Mouse (Mus musculus) adrenal gland, adult 2 months (tissue): ENCODE measurements around the gene Hils1. TPM values are rescaled to one million over a fixed set of nuclear protein-coding genes. Genes with fewer than 3 reads are reported as not detected.
"Not testable (repeated sequence)": the region's sequence is repeated elsewhere in the genome, so short reads cannot be mapped to it uniquely, and the experiment has no call there.

Source experiments
- DNase-seq: peaks from one replicate; pipeline ENCODE4 v3.0.0; 2021
- polyA plus RNA-seq: library from polyadenylated mRNA; depleted of rRNA; stranded (reverse); fragments of >200 nt; gene quantifications from 2 replicates; pipeline ENCODE4 v1.2.3, GENCODE M21; 2012
- total RNA-seq, 2 experiments: library from RNA; stranded (reverse); gene quantifications; 2 replicates each; pipeline ENCODE4 v1.2.3; 2021

Gene Hils1
- total and polyA plus RNA-seq, 3 experiments: not detected

DNA sequence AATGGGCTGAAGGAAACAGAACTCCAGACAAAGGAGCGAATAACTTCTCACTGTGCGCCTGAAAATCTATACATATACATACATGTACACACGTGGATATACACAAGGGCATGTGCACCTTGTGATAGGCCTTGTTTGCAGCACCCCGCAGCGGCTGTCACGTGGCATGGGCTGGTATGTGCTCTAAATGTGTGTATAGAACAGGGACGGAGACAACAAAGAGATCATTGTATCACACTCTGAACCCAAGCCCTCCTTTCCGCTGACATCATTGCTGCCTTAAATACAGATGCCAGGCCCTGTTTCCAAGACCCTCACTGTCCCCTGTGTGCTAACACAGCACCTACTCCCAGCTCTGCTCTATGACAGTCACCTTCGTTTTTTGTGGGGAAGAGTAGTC is 12.3 kb upstream of the Hils1 start:
- DNase-seq: no peak

DNA sequence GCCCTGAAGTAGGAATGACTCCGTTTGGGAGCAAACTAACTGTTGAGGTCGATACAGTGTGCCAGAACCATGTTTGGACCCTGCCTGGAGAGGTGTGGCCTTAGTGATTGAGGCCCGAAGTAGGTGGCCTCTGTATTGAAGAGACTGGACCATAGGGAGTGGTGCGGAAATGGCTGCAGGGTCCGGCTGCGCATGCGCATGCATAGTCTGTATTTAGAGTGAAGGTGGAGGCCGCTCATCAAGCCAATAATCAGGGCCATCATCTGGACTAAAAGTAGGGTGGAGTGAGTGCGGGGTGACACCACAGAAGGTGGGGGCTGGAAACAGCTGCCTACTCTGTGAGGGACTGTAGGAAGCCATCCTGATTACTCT is 9.7 kb upstream of the Hils1 start:
- DNase-seq: no peak

DNA sequence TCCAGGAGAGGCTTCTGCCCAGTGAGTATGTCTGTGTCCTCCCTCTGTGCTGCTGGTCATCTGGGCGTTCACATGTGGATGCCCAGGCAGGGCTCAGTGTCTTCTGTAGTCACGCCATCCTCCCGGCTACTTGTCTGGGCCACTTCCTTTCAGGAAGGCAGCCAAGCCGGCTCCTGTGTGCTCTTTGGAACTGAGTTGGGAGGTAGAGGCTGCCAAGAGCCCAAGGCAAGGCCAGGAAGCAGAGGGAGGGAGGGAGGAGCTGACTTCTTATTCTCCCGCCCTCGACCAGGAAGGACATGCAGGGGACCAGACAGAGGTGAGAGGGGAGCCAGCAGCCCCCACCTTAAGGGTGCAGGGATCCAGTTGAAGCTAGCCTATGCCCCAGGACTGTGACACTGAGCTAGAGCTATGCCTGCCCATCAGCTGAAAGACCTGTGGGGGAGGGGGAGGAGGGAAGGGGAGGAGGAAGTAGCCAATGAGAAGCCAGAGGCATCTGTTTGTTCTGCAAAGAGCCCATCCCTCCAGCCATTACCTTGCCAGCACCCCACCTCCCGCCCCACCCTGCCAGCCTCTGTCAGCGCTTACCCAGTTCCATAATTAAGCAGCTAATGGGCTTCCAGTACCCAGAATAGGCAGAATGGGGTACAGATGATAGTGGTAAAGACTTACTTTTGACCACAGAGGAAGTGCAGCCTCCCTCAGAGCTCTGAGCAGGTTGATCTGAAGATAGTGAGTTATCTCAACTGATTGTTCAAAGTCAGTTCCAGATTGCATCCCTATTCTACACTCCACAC is 9.1 kb upstream of the Hils1 start:
- peak; percentile 83 for DNase-seq

DNA sequence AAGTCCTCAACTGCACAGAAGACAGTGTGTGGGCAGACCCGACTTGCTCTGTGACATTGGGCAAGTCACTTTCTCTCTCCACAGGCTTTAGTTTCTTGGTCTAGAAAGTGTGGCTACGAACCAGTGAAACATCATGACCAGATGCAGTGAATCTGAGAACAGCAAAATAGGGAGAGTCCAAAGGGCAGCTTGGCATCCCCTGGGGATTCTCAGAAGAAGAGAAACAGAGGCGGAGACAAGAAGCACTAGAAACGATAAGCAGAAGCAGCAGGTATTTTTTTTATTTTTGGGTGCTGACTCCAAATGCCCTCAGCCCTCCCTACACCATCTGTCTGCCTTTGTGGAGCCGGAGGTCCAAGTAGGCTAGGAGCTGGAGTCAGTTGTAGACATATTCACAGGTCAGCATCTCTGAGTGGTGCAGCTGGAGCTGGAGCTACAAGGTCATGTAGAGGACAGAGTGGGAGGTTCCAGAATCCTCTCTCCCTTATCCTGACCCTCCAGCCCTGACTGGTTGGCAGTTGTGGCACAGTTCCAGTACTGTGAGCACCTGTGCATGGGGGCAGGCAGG is 4.8 kb upstream of the Hils1 start:
- DNase-seq: no peak

DNA sequence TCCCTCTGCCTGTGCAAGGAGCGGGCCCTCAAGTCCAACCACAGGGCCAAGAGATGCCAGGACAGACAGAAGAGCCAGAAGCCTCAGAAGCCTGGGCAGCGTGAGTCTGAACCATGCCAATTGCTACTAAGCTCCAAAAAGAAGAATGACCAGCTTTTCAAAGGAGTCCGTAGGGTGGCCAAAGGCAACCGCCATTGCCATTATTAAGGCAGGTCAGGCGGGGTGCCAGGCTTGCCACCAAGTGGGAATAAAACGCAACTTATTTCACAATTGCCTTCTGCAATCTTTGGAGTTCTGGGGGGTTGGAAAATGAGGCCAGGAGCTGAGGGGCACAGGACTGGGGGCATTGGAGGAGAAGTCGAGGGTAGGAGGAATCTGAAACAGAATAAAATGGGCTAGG is 794 bp downstream of the Hils1 start:
- peak; percentile 33 for DNase-seq

DNA sequence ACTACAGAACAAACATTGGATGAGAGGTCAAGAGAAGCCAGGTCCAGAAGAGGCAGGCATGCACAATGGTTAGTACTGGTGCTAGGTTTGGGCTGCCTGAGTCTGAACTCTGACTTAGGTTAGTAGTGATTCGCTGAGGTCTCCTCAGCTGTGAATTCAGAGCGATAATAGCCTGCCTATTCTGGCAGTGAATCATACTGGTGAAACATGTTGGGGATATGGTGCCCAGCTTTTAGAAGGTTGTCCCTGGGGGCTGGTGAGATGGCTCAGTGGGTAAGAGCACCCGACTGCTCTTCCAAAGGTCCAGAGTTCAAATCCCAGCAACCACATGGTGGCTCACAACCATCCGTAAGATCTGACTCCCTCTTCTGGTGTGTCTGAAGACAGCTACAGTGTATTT is 2.3 kb downstream of the Hils1 start:
- DNase-seq: not testable (repeated sequence)

DNA sequence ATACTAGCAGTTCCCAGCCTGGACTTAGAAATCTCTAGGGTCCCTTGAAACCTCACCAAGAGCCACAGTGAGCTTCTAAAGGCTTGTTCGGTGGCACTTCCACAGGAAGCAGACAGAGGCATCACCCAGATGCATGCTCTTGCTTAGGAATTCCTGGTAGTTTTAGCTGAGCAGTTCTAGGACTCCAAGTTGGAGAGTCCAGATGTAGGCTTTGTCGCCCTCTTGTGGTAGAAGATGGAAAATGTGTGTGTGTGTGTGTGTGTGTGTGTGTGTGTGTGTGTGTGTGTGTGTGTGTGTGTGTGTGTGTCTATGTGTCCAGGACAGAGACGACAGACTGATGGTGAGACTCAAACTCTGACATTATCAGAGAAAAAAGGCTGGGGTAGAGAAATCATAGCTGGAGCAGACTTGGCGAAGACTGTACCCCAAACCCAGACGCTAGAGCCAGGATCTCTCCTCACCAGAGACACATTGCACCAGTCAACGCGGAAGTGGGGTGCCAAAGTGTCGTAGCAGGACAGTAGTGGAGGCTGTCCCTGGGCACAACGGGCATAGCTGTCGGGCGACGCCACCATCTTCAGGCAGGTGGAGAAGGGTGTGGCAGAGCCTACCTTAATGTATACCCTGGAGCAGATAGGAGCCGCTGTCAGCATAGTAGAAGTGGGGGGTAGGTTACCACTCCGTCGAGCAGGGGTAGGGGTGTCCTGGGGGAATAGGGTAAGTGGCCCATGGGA is 3.0 kb downstream of the Hils1 start:
- DNase-seq: peak; percentile 59

DNA sequence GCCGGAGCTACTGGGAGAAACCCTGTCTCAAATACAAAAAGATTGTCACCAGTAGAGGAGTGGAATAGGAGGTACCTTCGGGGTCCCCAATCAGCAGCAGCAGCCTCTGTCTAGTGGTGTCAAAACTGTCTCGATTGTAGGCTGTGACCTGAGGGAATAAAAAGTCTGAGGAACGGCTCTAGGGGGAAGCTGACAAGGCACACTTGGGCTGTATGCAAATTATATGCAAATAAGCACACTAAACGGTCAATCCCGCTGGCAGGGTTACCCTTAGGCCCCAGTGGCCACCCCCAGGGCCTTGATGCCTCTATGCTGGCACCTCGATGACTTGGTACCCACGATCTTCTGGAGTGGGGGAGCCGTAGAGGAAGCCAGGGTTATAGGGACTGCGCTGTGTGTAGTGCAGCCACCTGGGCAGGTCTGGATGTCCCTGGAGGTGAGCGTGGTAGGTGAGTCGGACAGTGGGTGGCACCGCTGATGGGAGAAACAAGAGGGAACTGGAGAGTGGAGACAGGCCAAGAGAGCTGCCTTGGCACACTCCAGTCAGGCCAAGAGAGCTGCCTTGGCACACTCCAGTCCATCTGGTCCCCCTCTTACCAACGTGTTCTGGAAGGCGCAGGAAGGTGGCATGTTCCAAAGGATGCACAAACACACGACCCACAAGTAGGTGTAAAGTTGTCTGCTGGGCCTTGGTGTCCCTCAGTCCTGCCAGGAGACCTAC is 4.7 kb downstream of the Hils1 start:
- no peak for DNase-seq

DNA sequence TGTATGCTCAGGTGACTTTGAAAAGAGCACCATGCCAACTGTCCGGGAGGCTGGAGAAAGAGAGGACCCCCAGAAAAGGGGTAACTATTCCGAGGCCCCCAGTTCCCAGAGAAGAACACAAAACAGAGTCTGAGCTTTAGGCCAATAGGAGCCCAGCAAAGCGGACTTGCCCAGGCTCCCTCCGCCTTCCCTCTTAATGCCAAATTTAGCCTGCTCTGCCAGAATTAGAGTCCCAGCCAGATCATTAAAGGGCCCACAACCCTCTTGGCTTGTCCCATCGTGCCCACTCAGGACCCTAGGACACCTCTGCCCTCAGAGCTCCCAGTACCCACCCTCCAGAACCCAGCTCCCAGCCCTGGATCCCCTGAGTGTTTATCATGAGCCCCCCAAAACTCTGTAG is 5.5 kb downstream of the Hils1 start:
- DNase-seq: no peak

DNA sequence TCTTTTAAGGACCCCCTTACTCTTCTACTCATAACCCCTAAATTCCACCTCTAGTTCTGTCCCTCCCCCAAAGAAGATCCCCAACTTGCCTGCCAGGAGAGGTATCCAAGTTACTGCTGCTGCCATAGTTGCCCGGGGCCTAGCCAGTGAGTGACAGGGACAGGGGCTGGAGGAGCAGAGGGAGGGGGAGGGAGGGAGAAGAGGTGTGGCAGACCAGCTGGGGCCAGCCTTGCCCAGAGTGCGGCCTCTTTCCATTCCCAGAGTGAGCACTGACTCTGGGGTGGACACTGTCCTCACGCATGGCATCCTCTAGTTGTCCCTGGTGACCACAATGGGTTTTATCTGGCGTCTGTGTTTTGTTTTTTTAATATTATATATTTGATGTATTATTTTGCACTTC is 5.9 kb downstream of the Hils1 start:
- DNase-seq: no peak

DNA sequence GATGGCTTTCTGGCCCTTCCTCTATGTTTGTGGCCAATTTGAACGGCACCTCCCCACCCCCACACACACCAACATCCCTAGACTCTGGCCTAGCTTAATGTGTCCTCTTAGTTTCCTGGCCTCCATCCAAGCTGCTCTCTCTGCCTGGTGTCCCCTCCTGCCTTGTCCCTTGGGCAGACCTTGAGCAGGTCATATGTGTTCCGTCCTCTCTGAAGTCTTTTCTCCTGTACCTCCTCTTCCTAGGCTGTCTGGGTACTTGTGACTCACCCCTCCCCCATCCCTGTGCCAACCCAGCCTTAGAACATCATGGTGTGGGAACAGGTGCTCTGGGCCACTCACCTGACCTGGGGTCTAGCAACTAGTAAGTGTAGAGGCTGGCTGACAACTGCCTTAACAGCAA is 7.6 kb downstream of the Hils1 start:
- DNase-seq: no peak

DNA sequence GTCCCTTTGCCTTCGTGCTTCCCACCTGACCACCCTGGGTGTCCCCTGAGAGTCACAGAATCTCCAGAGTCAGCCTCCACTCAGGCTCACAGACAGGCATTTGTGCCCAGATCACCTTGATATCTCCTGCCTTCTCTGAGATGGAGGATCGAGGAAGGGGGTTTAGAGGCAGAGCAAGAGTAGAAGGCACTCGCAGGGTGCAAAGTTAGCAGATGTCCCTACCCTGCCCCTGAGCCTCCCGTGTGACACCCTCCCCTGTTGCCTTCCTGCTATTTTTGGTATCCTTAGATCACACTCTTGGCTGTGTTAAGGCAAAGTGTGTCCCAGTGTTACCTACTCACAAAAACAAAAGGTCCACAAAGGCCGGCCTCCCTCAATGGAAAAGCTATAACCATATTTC is 8.8 kb downstream of the Hils1 start, which contains the start of gene Sgca:
TSS of gene Sgca (minus strand) at position 129 of the 400 bp plus-strand sequence.
- DNase-seq: no peak

DNA sequence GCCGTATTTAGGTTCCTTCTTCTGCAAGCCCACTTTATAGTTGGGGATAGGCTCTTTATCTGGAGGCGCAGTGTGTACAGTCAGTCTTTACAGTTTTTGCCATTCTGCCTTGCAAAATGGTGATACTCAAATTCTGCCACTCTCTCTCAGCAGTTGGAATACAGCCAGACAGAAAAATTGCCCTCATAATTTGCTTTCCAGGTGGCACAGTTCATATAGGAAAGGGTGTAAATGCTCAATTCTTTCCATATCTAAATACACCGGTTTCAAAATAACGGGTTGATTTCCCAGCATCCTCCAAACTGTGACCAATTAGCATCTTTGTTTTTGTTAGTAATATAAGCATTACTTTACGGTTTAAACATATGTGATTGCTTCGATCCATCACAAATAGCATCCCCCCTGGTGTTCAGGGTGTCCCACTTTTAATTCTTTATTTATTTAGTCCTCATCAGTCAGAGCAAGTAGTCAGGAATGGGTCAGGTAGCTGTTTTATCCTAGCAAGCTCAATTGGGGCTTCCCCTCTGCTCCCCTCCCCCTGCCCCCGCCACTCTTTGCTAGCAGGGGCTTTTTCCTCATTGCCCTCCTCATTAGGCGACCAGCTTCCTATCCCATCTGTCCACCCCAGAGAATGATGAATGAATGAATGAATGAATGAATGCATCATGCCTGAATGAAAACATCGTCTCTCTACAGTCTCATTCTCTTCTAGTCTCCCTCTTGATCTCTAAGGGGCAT is 11.0 kb downstream of the Hils1 start:
- peak; percentile 6 for DNase-seq

DNA sequence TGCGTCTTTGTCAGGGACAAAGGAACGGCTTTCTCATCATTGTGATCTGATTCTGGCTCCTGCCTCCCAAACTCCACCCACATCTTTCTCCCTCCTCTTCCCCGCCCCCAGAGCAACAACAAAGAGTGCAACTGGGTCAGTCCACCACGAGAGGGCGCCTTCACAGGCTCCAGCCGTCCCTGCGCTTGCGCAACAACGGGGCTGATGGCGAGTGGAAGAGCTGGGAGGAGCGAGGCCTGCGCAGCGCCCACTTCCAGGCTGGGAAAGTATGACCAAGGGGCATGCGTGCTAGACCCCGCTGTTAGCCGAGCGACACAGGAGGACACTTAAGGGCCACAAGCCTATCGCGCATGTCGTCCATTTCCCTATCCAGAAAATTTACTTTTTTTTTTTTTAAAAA is 11.6 kb downstream of the Hils1 start:
- DNase-seq: peak; percentile 98

DNA sequence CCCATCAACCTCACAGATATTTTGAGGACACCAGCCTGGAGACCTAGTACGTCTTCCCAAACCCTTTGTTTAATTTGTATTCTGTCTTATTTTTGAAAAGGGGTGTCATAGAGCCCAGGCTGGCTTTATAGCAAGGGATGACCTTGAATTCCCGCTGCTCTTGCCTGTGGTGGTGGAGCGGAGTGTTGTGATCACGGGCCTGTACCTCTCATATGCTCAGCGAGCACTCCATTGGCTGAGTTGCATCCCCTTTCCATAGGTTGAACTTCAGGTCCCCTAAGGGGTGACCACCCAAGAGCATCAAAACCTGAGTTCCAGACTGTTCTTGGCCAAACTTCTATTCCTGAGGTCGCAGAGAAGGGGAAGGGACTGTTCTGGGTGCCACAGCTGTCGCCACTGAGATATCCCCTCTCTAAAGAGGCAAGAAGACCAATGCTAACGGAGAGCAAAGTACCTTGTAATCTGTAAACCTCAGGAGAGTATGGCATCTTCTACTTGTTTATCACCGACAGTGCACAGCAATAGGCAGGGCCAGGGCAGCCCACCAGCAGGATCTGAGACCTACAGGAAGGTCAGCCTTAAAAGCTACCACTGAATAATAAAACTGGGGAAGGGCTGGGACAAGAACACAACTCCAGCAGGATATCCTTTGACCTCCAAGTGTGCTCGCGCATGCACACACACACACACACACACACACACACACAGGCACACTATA is 12.2 kb downstream of the Hils1 start:
- DNase-seq: no peak

DNA sequence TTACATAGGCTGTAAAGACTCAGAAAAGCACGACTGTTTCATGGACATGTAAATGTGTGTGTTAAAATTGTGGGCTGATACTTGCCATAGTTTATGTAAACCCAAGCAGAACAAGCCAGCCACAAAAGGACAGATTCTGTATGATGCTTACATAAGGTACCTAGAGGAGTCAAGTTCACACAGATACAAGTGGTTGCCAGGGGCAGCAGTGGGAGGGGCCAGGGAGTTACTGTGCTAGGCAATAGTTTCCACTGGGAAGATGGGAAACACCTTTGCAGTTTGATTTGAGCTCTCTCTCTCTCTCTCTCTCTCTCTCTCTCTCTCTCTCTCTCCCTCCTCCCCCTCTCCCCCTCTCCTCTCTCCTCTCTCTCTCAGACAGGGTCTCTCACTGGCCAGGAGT is 17.7 kb downstream of the Hils1 start:
- peak; percentile 12 for DNase-seq

DNA sequence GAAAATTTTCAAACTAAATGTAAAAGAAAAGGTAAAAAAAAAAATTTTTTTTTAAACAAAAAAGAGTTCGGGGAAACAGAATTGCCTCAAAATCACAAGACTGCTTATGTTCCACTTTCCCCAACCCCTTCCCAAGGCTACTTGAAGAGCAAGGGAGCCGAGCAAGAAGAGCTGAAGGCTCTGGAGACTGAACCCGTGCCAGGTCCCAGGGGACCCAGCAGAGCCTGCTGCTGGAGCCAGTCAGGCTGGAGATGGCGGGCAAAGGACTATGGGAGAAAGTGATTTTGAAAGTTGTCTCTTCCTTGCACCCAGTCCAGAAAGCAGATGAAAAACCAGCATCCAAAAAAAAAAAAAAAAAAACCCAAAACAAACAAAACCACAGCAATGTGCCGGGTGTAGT is 18.4 kb downstream of the Hils1 start:
- peak; percentile 34 for DNase-seq

DNA sequence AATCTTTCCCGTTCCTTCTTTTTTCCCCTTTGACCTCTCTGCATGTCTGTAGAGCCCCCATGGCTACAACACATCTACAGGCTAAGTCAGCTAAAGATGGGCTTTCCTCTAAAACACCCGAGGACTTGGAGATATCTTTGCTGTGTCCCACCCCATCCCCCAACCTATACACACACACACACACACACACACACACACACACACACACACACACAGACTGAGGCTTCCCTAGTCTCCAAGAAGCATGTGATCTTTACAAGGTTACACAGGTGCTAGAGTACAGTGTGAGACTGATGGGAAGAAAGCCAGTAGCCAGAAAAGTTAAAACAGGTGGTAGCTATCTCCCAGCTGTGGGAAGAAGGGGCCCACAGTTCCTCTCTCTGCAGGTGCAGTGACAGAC is 19.0 kb downstream of the Hils1 start:
- DNase-seq: no peak

DNA sequence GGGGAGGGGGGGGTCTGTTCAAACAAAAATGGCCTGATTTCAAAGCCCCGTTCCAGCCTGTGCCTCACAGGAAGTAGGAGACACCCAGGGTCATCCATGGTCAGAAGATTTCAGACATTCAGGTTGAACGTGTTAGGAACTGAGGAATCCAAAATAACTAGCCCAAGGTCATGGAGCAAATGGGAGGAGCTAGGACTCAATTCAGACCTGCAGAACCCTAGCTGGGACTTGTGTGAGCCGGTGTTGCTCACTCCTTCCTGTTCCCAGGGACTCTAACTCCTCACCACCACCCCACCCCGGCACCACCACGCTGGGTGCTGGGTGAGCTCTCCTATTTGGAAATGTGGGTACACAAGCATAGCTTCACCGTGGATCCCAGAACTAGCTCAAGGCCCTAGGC is 19.9 kb downstream of the Hils1 start:
- peak; percentile 64 for DNase-seq

DNA sequence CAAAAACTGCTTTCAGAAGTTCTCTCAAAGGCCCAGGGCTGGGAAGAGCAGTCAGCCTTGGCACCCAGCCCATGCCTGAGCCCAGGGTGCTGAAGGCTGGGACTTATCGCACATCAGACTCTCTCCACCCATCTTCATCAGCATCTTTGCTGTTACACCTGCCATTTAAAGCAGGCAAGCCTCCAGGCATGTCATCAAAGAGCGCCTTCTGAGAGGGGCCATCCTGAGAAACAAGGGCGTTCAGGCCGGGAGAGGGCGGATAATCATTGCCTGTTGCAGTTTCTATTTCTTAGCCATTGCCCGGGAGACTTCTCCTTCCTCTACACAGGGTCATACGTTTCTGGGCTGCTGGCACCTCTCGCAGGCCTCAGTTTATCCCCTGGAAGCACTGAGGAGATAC is 20.5 kb downstream of the Hils1 start:
- peak; percentile 49 for DNase-seq
